Mouse (Mus musculus) spleen, postnatal 4 days (tissue): ENCODE measurements around the gene Epsti1.

Source experiments
- DNase-seq, 2 experiments: peaks; one replicate each; pipeline ENCODE4 v3.0.0; 2022; ENCODE audit warnings: low spot score in 2 of 2

Gene Epsti1

GRCm38 (mm10) chr14:77923076-77923865 is 19.2 kb downstream of the Epsti1 start:
- DNase-seq = no peak

DNA sequence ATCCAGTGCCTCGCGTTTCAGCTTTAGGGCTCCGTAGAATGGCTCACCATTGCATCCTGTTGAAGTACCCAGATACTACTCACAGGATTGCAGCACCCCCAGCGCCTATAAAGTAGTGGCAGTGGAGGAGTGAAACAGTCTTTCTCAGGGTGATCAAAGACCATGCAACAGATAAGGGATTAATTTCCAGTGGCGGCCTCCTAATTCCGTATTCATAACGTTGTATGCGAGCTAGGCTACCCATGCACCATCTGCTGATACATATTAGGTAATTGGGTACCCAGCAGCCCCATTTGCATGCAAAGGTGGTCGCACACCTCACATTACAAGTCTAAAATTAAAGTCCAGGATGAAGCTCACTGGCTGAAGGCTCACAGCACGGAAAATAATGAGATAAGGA is 21.4 kb downstream of the Epsti1 start:
- DNase-seq = no peak

GRCm38 (mm10) chr14:77926718-77927117 is 22.7 kb downstream of the Epsti1 start:
- peak in 1 of 2 experiments; percentile 17 for DNase-seq

DNA sequence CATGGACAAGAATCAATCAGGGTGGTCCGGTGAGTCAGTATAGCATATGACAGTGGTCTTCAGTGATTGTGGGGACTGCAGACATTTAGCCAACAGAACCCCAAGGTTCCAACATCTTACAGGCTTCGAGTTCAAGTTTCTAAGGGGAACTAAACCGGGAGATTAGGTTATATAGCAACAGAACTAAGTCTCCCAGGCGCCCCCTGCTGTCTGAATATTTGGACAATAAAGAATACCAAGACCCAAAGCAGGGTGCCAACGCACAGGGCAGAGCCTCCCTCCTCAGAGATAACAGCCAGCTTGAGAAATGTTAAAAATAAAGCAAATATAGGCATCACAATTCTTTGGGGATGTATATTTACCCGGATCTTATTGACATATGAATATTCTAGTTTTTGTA is 24.0 kb downstream of the Epsti1 start:
- peak; percentile 48 to 81 for DNase-seq

GRCm38 (mm10) chr14:77928653-77929052 is 24.6 kb downstream of the Epsti1 start:
- no peak for DNase-seq

- no peak for DNase-seq
Measured at GRCm38 (mm10) chr14:77929139-77929678, 25.2 kb downstream of the Epsti1 start.

- no peak for DNase-seq
Measured at GRCm38 (mm10) chr14:77932150-77933047, 28.4 kb downstream of the Epsti1 start.

GRCm38 (mm10) chr14:77933243-77933642 is 29.2 kb downstream of the Epsti1 start:
- DNase-seq = no peak

- DNase-seq = no peak
Measured at GRCm38 (mm10) chr14:77934431-77934830, 30.4 kb downstream of the Epsti1 start.

GRCm38 (mm10) chr14:77941105-77941504 is 37.1 kb downstream of the Epsti1 start:
- DNase-seq = no peak

DNA sequence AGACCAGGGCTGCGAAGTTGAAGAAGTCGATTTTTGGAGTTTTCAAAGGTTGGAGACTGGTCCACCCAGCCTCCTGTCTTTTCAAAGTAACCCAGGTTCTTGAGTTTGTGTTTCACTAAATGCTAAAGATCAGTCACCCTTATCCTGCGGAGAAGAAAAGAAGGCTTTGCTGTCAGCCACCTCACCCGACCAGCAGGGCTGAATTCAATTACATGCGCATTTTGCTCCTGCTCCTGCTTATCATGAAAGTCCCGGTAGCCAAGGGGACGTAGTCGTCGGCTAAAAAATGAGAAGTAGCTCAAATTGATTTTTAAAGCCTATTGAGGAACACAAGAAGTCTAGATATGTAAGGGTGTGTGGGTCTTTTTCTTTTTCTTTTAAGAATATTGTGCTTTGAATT is 38.2 kb downstream of the Epsti1 start:
- no peak for DNase-seq

GRCm38 (mm10) chr14:77942793-77943558 is 38.9 kb downstream of the Epsti1 start:
- DNase-seq = no peak

- no peak for DNase-seq
Measured at GRCm38 (mm10) chr14:77961741-77962140, 57.7 kb downstream of the Epsti1 start.

- no peak for DNase-seq
Measured at GRCm38 (mm10) chr14:77963525-77963924, 59.5 kb downstream of the Epsti1 start.

DNA sequence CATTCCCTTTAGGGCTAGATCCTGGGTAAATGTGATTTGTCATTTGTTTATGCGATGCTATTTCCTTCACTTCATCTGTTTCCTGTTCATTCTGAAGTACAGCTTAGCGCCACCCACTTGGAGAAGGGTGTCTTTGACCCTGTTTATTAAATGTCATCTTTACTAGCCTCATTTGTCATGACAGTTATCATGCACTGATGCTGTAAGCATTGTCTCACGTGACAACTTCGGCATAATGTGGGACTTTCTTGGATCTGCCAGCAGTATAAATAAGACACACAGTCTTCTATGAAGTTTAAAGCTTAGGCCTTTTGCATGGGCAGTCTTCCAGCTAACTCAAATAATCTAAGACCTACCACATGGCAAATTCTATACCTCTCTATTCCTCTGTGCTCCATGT is 67.3 kb downstream of the Epsti1 start:
- no peak for DNase-seq

GRCm38 (mm10) chr14:77974221-77974620 is 70.2 kb downstream of the Epsti1 start:
- no peak for DNase-seq

GRCm38 (mm10) chr14:77975702-77976101 is 71.7 kb downstream of the Epsti1 start:
- DNase-seq = no peak

DNA sequence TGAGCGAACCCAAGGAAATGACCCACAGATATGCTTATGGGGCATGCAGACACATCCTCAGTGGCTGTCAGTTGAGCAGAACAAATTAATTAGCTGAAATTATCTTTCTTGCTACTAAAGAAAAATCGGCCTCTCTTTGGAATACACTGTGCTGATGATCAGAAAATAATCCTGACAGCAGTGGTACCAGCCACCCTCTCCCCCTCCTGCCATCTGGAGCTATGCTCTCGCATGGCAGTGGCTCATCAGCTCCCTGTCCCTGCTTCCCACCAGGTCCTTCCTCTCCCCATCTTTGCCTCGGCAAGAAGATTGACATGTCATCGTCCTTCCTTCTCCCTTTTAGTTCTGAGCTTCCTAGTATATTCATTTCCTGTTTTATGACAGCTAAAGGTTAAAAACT is 77.5 kb downstream of the Epsti1 start:
- DNase-seq = no peak

- DNase-seq = no peak
Measured at GRCm38 (mm10) chr14:77997731-77998130, 93.7 kb downstream of the Epsti1 start.

GRCm38 (mm10) chr14:78004486-78004885 is 100.4 kb downstream of the Epsti1 start:
- DNase-seq = no peak

DNA sequence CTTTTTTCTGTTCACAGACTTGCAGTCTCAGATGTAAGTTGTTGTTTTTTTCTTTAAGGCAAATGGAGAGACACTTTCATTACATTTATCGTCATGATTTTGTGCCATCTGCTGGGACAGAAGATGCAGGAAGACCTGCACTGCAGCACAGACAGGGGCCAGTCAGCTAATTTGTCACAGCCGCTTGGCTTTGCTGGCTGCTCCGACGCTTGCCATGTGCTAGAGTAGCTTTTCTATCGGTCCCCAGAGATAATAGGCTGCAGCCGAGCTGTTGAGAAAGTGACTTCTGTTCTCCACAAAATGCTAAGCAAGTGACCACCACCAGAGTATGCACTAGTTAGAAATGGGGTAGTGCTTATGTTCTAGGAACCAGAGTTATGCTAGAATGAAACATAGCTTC is 104.0 kb downstream of the Epsti1 start:
- no peak for DNase-seq

GRCm38 (mm10) chr14:78011808-78012207 is 107.8 kb downstream of the Epsti1 start:
- no peak for DNase-seq
